Mouse (Mus musculus) 416B (cell line): ENCODE data around the gene Gsdma2.
"Not testable (repeated sequence)": the region's sequence is repeated elsewhere in the genome, so short reads cannot be mapped to it uniquely, and the experiment has no call there.

Experiments
- DNase-seq: peaks from one replicate; pipeline ENCODE4 v3.0.0; 2011; ENCODE audit warnings: low read depth

The Gsdma2 gene

GRCm38 (mm10) chr11:98646459-98646858, at the start of gene Gsdma2:
Gsdma2 (plus strand) TSS chr11:98646759.
- no peak for DNase-seq

GRCm38 (mm10) chr11:98597363-98597762, 49.2 kb upstream of the Gsdma2 start:
- DNase-seq, result peak; percentile 86

GRCm38 (mm10) chr11:98597991-98598390, 48.6 kb upstream of the Gsdma2 start, which contains the start of gene Lrrc3c:
Lrrc3c (plus strand) TSS chr11:98598291.
- no peak for DNase-seq

- DNase-seq, result no peak
Measured at GRCm38 (mm10) chr11:98598851-98599290, 47.7 kb upstream of the Gsdma2 start.

GRCm38 (mm10) chr11:98599291-98599690, 47.3 kb upstream of the Gsdma2 start:
- DNase-seq, result peak; percentile 45

- no peak for DNase-seq
Measured at GRCm38 (mm10) chr11:98602090-98602690, 44.4 kb upstream of the Gsdma2 start.

GRCm38 (mm10) chr11:98603953-98604352, 42.6 kb upstream of the Gsdma2 start:
- peak; percentile 57 for DNase-seq

GRCm38 (mm10) chr11:98604911-98605310, 41.6 kb upstream of the Gsdma2 start:
- not testable (repeated sequence) for DNase-seq

GRCm38 (mm10) chr11:98606763-98607162, 39.8 kb upstream of the Gsdma2 start:
- DNase-seq, result peak; percentile 75

- DNase-seq, result no peak
Measured at GRCm38 (mm10) chr11:98620791-98621190, 25.8 kb upstream of the Gsdma2 start.

GRCm38 (mm10) chr11:98623981-98624380, 22.6 kb upstream of the Gsdma2 start:
- not testable (repeated sequence) for DNase-seq

GRCm38 (mm10) chr11:98624381-98624780, 22.2 kb upstream of the Gsdma2 start:
- DNase-seq, result not testable (repeated sequence)

- no peak for DNase-seq
Measured at GRCm38 (mm10) chr11:98625611-98626410, 20.7 kb upstream of the Gsdma2 start, which contains the start of the genes Gm12355 and Gsdma3. Gm12355 (minus strand) TSS chr11:98625661. Gsdma3 (plus strand) TSS chr11:98626360.

- no peak for DNase-seq
Measured at GRCm38 (mm10) chr11:98628706-98629105, 17.9 kb upstream of the Gsdma2 start.

- no peak for DNase-seq
Measured at GRCm38 (mm10) chr11:98630646-98631045, 15.9 kb upstream of the Gsdma2 start.

- DNase-seq, result peak; percentile 57
Measured at GRCm38 (mm10) chr11:98635312-98635970, 11.1 kb upstream of the Gsdma2 start.

- no peak for DNase-seq
Measured at GRCm38 (mm10) chr11:98637501-98637900, 9.1 kb upstream of the Gsdma2 start.

- peak; percentile 13 for DNase-seq
Measured at GRCm38 (mm10) chr11:98640091-98640490, 6.5 kb upstream of the Gsdma2 start.

GRCm38 (mm10) chr11:98644757-98645156, 1.8 kb upstream of the Gsdma2 start:
- no peak for DNase-seq

- DNase-seq, result no peak
Measured at GRCm38 (mm10) chr11:98645946-98646345, 613 bp upstream of the Gsdma2 start.

- DNase-seq, result peak; percentile 76
Measured at GRCm38 (mm10) chr11:98655076-98655475, 8.5 kb downstream of the Gsdma2 start.

GRCm38 (mm10) chr11:98660517-98660916, 14.0 kb downstream of the Gsdma2 start:
- peak; percentile 83 for DNase-seq

GRCm38 (mm10) chr11:98664091-98664490, 17.5 kb downstream of the Gsdma2 start, which contains the start of gene Gsdma:
Gsdma (plus strand) TSS chr11:98664351.
- DNase-seq, result no peak
